Mouse (Mus musculus) heart, embryonic 11.5 days (tissue): ENCODE data around the gene Snta1. TPM values are rescaled to one million over a fixed set of nuclear protein-coding genes. Genes with fewer than 3 reads are reported as not detected.
"Not testable (repeated sequence)": the region's sequence is repeated elsewhere in the genome, so short reads cannot be mapped to it uniquely, and the experiment has no call there.

Experiments used
- ATAC-seq: fragments of 200-750 bp; cut with Nextera tagmentation; replicated peaks from 2 replicates; pipeline ENCODE4 v1.8.0; 2017; ENCODE audit warnings: moderate library complexity; ENCODE audit not compliant: insufficient number of reproducible peaks, low FRiP score, low TSS enrichment
- H3K27ac ChIP-seq: fragments of 300-500 bp; sonication (generic); 2 replicates; pipeline ENCODE4 v1.5.1; 2014; ENCODE audit warnings: mild to moderate bottlenecking, low read depth, low read length
- H3K27me3 ChIP-seq: fragments of 300-500 bp; sonication (generic); 2 replicates; pipeline ENCODE4 v1.6.1; 2014; ENCODE audit warnings: mild to moderate bottlenecking, low read length, mixed read lengths; ENCODE audit not compliant: control insufficient read depth, insufficient read depth
- H3K36me3 ChIP-seq: fragments of 300-500 bp; sonication (generic); 2 replicates; pipeline ENCODE4 v1.6.1; 2014; ENCODE audit warnings: mild to moderate bottlenecking, low read length, moderate library complexity, mixed read lengths; ENCODE audit not compliant: control insufficient read depth, insufficient read depth
- H3K4me1 ChIP-seq: fragments of 300-500 bp; sonication (generic); 2 replicates; pipeline ENCODE4 v1.6.1; 2014; ENCODE audit warnings: low read length; ENCODE audit not compliant: control insufficient read depth, insufficient read depth
- H3K4me2 ChIP-seq: fragments of 300-500 bp; sonication (generic); 2 replicates; pipeline ENCODE4 v1.6.1; 2014; ENCODE audit warnings: mild to moderate bottlenecking, moderate library complexity
- H3K4me3 ChIP-seq: fragments of 300-500 bp; sonication (generic); 2 replicates; pipeline ENCODE4 v1.5.1; 2014; ENCODE audit warnings: low read depth, low read length
- H3K9ac ChIP-seq: fragments of 300-500 bp; sonication (generic); 2 replicates; pipeline ENCODE4 v1.6.1; 2014; ENCODE audit warnings: mild to moderate bottlenecking, low read depth, low read length, moderate library complexity
- H3K9me3 ChIP-seq: fragments of 300-500 bp; sonication (generic); replicated peaks from 2 replicates; pipeline ENCODE4 v1.6.1; 2016; ENCODE audit warnings: low read length; ENCODE audit not compliant: control insufficient read depth
- WGBS: fragments of 180-500 bp; shearing (Covaris S2); extraction: QIAGEN DNeasy Blood & Tissue Kit; methylation state at CpG from one replicate; pipeline ENCODE4 v1.1.7; 2014; ENCODE audit not compliant: insufficient replicate concordance; 5-methylcytosine and 5-hydroxymethylcytosine counted together
- polyA plus RNA-seq: library from polyadenylated mRNA; unstranded; fragments of >200 nt; fragmentation: Nextera tagmentation; extraction: Ambion mirVana; gene quantifications from 2 replicates; pipeline ENCODE4 v1.2.1, GENCODE M21; 2014

Gene Snta1
- polyA plus RNA-seq, 1 experiment from 2014 or later, result 14.6 TPM

- Histone ChIP-seq H3K9ac (peak within 1 kb of the TSS; percentile 96), H3K4me1 (peaks cover 3% of the 10 kb centered on the region), H3K4me3 (peak within 1 kb of the TSS; percentile 61), H3K4me2 (peak within 1 kb of the TSS; percentile 79), H3K27me3 (no peaks in the 10 kb centered on the region), H3K9me3 (no peaks in the 10 kb centered on the region), H3K27ac (peak within 1 kb of the TSS; percentile 93), H3K36me3 (peaks cover 8% of the 10 kb centered on the region)
- ATAC-seq, result no peak
- 12% methylated on average over 9 of the region's 9 CpGs for WGBS
Observed at GRCm38 (mm10) chr2:154372842-154373500, 34.9 kb downstream of the Snta1 start, which contains the start of gene Cdk5rap1. Cdk5rap1 (minus strand) TSS chr2:154373010.

GRCm38 (mm10) chr2:154372151-154372829 lies 35.6 kb downstream of the Snta1 start:
- ATAC-seq, result peak; percentile 81
- Histone ChIP-seq H3K4me2 (peak overlapping the region; percentile 79), H3K4me1 (peaks cover 3% of the 10 kb centered on the region), H3K36me3 (peaks cover 8% of the 10 kb centered on the region), H3K9me3 (no peaks in the 10 kb centered on the region), H3K4me3 (peak overlapping the region; percentile 61), H3K9ac (peak overlapping the region; percentile 96), H3K27me3 (no peaks in the 10 kb centered on the region), H3K27ac (peak overlapping the region; percentile 93)
- WGBS, result under 1% methylated on average over 42 of the region's 42 CpGs

GRCm38 (mm10) chr2:154367510-154367909 lies 40.4 kb downstream of the Snta1 start:
- ATAC-seq, result no peak
- Histone ChIP-seq H3K27me3 (no peaks in the 10 kb centered on the region), H3K4me1 (no peaks in the 10 kb centered on the region; the same call in 1 of the 2 replicates), H3K36me3 (peaks cover 12% of the 10 kb centered on the region), H3K4me3 (no peak overlapping the region), H3K27ac (no peak overlapping the region), H3K9ac (no peak overlapping the region), H3K4me2 (no peak overlapping the region), H3K9me3 (no peaks in the 10 kb centered on the region)
- 83% methylated on average over 1 of the region's 1 CpGs for WGBS

DNA sequence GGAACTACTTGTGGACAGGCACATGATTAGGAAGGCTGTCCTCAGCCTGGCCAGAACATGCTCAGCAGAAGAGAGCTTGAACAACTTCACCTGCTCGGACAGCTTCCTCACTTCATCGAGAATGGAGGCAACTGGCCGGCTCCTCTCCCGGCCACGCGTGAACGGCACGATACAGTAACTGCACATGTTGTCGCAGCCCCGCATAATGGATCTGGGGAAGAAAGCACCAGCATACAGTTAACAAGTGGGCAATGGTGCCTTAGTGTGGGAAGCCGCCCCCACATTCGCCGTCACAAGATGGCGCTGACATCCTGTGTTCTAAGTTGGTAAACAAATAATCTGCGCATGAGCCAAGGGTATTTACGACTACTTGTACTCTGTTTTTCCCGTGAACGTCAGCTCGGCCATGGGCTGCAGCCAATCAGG lies 53.9 kb downstream of the Snta1 start:
- ATAC-seq, result 0 out of 2 replicates have a peak, but pooled peaks have one; percentile 35

DNA sequence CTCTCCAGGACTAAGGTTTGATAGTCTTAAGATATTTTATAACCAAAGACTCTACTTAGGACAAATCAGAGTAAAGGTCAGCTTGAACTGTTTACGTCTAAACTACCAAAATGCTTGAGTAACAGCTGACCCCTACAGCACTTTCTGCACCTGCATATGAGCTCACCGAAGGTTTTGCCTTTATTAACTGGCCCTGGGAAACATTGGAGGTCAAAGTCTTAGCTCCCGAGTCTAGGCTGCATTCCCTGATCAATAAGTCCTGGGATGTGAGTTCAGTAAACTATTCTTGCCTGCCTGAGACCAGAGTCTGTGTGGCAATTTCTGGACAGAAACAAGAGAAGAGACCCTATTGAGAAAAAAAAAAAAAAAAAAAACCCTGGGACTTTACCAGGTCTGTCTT lies 59.7 kb downstream of the Snta1 start:
- ATAC-seq, result no peak
- Histone ChIP-seq H3K27me3 (no peaks in the 10 kb centered on the region), H3K4me2 (no peak overlapping the region), H3K9ac (no peak overlapping the region), H3K9me3 (no peaks in the 10 kb centered on the region), H3K27ac (no peak overlapping the region), H3K36me3 (peaks cover 21% of the 10 kb centered on the region), H3K4me3 (no peak overlapping the region), H3K4me1 (no peaks in the 10 kb centered on the region)
- 88% methylated on average over 3 of the region's 3 CpGs for WGBS

More for the DNA sequence above, 53.9 kb downstream of the Snta1 start:
- H3K9me3 ChIP-seq, H3K27me3 ChIP-seq, H3K4me1 ChIP-seq: not testable (repeated sequence)
- peak overlapping the region; percentile 50 for H3K4me2 ChIP-seq
- peaks cover 10% of the 10 kb centered on the region for H3K36me3 ChIP-seq
- peak overlapping the region; percentile 36 for H3K4me3 ChIP-seq
- peak overlapping the region; percentile 64 for H3K9ac ChIP-seq
- WGBS, result 64% methylated on average over 15 of the region's 19 CpGs
- H3K27ac ChIP-seq, result peak overlapping the region; percentile 41; the same call in 1 of the 2 replicates

DNA sequence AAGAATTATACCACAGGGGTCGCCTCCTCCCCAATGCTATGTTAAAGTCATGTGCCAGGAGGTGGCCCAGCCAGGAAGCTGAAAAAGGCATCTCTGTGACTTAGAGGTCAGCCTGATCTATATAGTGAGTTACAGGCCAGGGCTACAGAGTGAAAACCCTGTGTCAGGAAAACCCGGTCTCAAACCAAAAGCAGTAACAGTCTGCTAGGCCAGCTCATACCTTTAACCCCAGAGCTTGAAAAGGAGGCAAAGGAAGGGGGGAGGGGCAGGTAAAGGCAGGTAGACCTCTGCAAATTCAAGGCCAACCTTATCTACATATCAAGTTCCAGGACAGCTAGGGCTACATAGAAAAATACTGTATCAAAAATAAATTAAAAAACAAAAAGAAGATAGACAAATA lies 68.5 kb downstream of the Snta1 start:
- Histone ChIP-seq H3K9ac (no peak overlapping the region), H3K27me3 (no peaks in the 10 kb centered on the region), H3K36me3 (peaks cover 11% of the 10 kb centered on the region; the same call in 1 of the 2 replicates), H3K4me2 (no peak overlapping the region), H3K9me3 (no peaks in the 10 kb centered on the region), H3K27ac (no peak overlapping the region), H3K4me1 (no peaks in the 10 kb centered on the region), H3K4me3 (no peak overlapping the region)
- ATAC-seq, result no peak
- 66% methylated on average over 2 of the region's 2 CpGs for WGBS

GRCm38 (mm10) chr2:154338161-154338560 lies 69.7 kb downstream of the Snta1 start:
- H3K4me1 ChIP-seq, result no peaks in the 10 kb centered on the region
- H3K27me3 ChIP-seq, result no peaks in the 10 kb centered on the region
- peaks cover 11% of the 10 kb centered on the region; the same call in 1 of the 2 replicates for H3K36me3 ChIP-seq
- no peak overlapping the region for H3K4me2 ChIP-seq
- H3K9me3 ChIP-seq, result no peaks in the 10 kb centered on the region
- no peak for ATAC-seq
- no peak overlapping the region for H3K27ac ChIP-seq
- H3K4me3 ChIP-seq, result no peak overlapping the region
- no peak overlapping the region for H3K9ac ChIP-seq
- WGBS, result 62% methylated on average over 1 of the region's 1 CpGs

DNA sequence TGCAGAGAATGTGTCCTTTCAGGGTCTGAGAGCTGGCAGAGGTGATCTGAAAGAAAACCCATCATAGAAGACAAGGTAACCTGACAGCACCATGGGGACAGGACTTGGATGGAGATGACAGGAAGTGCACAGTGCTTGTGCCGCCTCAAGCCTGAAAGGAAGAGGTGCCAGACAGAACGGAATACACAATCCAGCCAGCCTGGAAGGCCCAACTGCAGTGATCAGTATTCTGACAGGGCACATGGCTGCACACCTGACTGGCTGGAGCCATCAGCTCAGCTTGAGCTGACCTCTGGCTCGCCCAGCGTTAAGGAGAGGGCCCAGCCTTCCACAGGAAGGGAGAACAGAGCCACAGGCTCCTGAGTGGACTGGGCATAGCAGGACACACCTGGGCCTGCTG lies 72.3 kb downstream of the Snta1 start:
- no peaks in the 10 kb centered on the region for H3K9me3 ChIP-seq
- H3K27ac ChIP-seq, result no peak overlapping the region
- H3K4me1 ChIP-seq, result no peaks in the 10 kb centered on the region
- H3K36me3 ChIP-seq, result peaks cover 7% of the 10 kb centered on the region; the same call in 1 of the 2 replicates
- H3K27me3 ChIP-seq, result no peaks in the 10 kb centered on the region
- H3K9ac ChIP-seq, result no peak overlapping the region
- ATAC-seq, result no peak
- no peak overlapping the region for H3K4me2 ChIP-seq
- 77% methylated on average over 4 of the region's 4 CpGs for WGBS
- H3K4me3 ChIP-seq, result no peak overlapping the region
